Mouse (Mus musculus) forebrain, postnatal 0 days (tissue): ENCODE data around the gene Kank3. TPM values are rescaled to one million over a fixed set of nuclear protein-coding genes. Genes with fewer than 3 reads are reported as not detected.
A peak's percentile ranks its signal among the peaks of the same experiment; 100 is the strongest.

Experiments
- ATAC-seq: fragments of 200-750 bp; cut with Nextera tagmentation; 2 replicates; pipeline ENCODE4 v1.8.0; 2017; ENCODE audit warnings: mild to moderate bottlenecking, moderate library complexity
- DNase-seq: peaks from one replicate; pipeline ENCODE4 v3.0.0-alpha.2; 2015
- H3K27ac ChIP-seq: fragments of 300-500 bp; sonication (generic); 2 replicates; pipeline ENCODE4 v1.5.1; 2014; ENCODE audit warnings: low read depth, mild to moderate bottlenecking, antibody characterized with exemption, low read length, moderate library complexity, mixed read lengths
- H3K27me3 ChIP-seq: fragments of 300-500 bp; sonication (generic); 2 replicates; pipeline ENCODE4 v1.6.1; 2014; ENCODE audit warnings: mild to moderate bottlenecking, low read length, mixed read lengths; ENCODE audit not compliant: insufficient read depth
- H3K36me3 ChIP-seq: fragments of 300-500 bp; sonication (generic); 2 replicates; pipeline ENCODE4 v1.6.1; 2014; ENCODE audit warnings: mild to moderate bottlenecking, moderate library complexity; ENCODE audit not compliant: insufficient read depth
- H3K4me1 ChIP-seq: fragments of 300-500 bp; sonication (generic); 2 replicates; pipeline ENCODE4 v1.6.1; 2014; ENCODE audit warnings: antibody characterized with exemption; ENCODE audit not compliant: insufficient read depth
- H3K4me2 ChIP-seq: fragments of 300-500 bp; sonication (generic); 2 replicates; pipeline ENCODE4 v1.6.1; 2014; ENCODE audit warnings: low read depth, mild to moderate bottlenecking, moderate library complexity
- H3K4me3 ChIP-seq: fragments of 300-500 bp; sonication (generic); 2 replicates; pipeline ENCODE4 v1.5.1; 2014; ENCODE audit warnings: low read depth, low read length, mixed read lengths
- H3K9ac ChIP-seq: fragments of 300-500 bp; sonication (generic); 2 replicates; pipeline ENCODE4 v1.6.1; 2014; ENCODE audit warnings: mild to moderate bottlenecking
- H3K9me3 ChIP-seq: fragments of 300-500 bp; sonication (generic); 2 replicates; pipeline ENCODE4 v1.6.1; 2016; ENCODE audit warnings: low read length
- CTCF ChIP-seq: sonication (generic); IDR thresholded peaks from 2 replicates; pipeline ENCODE4 v1.5.1; 2016; ENCODE audit warnings: antibody characterized with exemption, control low read depth, low read depth
- WGBS: fragments of 180-500 bp; shearing (Covaris S2); extraction: QIAGEN DNeasy Blood & Tissue Kit; methylation state at CpG from one replicate; pipeline ENCODE4 v1.1.7; 2014; 5-methylcytosine and 5-hydroxymethylcytosine counted together
- polyA plus RNA-seq: library from polyadenylated mRNA; unstranded; fragments of >200 nt; fragmentation: Nextera tagmentation; extraction: Ambion mirVana; gene quantifications from 2 replicates; pipeline ENCODE4 v1.2.1, GENCODE M21; 2015
- total RNA-seq: library from RNA; depleted of rRNA; stranded (reverse); fragments of >200 nt; gene quantifications from 2 replicates; pipeline ENCODE4 v1.2.3, GENCODE M21; 2014

Gene Kank3
- total and polyA plus RNA-seq, 2 experiments from 2014 or later: 42.7 to 43.4 TPM

GRCm38 (mm10) chr17:33779271-33779966, 30.9 kb upstream of the Kank3 start:
- 39% methylated on average over 9 of the region's 9 CpGs for WGBS
- DNase-seq (peak; percentile 86), ATAC-seq (peak; percentile 84)
- H3K4me2 ChIP-seq: peak overlapping the region; percentile 83; the same call in 1 of the 2 replicates
- H3K36me3 ChIP-seq: no peaks in the 10 kb centered on the region
- no peak for TF ChIP-seq CTCF
- no peak overlapping the region for H3K4me3 ChIP-seq
- H3K27me3 ChIP-seq: no peaks in the 10 kb centered on the region
- no peak overlapping the region for H3K9ac ChIP-seq
- H3K9me3 ChIP-seq: no peaks in the 10 kb centered on the region
- no peaks in the 10 kb centered on the region; the same call in 1 of the 2 replicates for H3K4me1 ChIP-seq
- H3K27ac ChIP-seq: peak overlapping the region; percentile 59

GRCm38 (mm10) chr17:33779967-33780295, 30.4 kb upstream of the Kank3 start:
- Histone ChIP-seq H3K27ac (peak overlapping the region; percentile 59; the same call in 1 of the 2 replicates), H3K27me3 (no peaks in the 10 kb centered on the region), H3K9me3 (no peaks in the 10 kb centered on the region), H3K4me1 (no peaks in the 10 kb centered on the region; the same call in 1 of the 2 replicates), H3K4me2 (peak overlapping the region; percentile 83; the same call in 1 of the 2 replicates), H3K4me3 (no peak overlapping the region), H3K9ac (0 out of 2 replicates have a peak overlapping the region, but pooled peaks have one; percentile 10), H3K36me3 (no peaks in the 10 kb centered on the region)
- TF ChIP-seq CTCF: no peak
- WGBS: 89% methylated on average over 5 of the region's 5 CpGs
- DNase-seq: no peak
- no peak for ATAC-seq

GRCm38 (mm10) chr17:33780431-33780830, 29.9 kb upstream of the Kank3 start:
- no peak overlapping the region for H3K9ac ChIP-seq

GRCm38 (mm10) chr17:33781124-33781977, 29.0 kb upstream of the Kank3 start, which contains the start of gene Angptl4:
TSS of gene Angptl4 (minus strand) at chr17:33781830.
- peak within 1 kb of the TSS; percentile 29; the same call in 1 of the 2 replicates for H3K9ac ChIP-seq
- DNase-seq: peak; percentile 46
- 2% methylated on average over 50 of the region's 50 CpGs for WGBS
- peak within 1 kb of the TSS; percentile 83 for H3K4me2 ChIP-seq
- no peaks in the 10 kb centered on the region for H3K9me3 ChIP-seq
- H3K27ac ChIP-seq: 0 out of 2 replicates have a peak within 1 kb of the TSS, but pooled peaks have one; percentile 45
- H3K4me1 ChIP-seq: no peaks in the 10 kb centered on the region; the same call in 1 of the 2 replicates
- TF ChIP-seq CTCF: no peak
- H3K27me3 ChIP-seq: no peaks in the 10 kb centered on the region
- H3K4me3 ChIP-seq: peak within 1 kb of the TSS; percentile 41
- H3K36me3 ChIP-seq: no peaks in the 10 kb centered on the region
- ATAC-seq: peak; percentile 86

More at GRCm38 (mm10) chr17:33780431-33780830, 29.9 kb upstream of the Kank3 start:
- Histone ChIP-seq H3K4me1 (no peaks in the 10 kb centered on the region; the same call in 1 of the 2 replicates), H3K36me3 (no peaks in the 10 kb centered on the region), H3K27me3 (no peaks in the 10 kb centered on the region), H3K27ac (peak overlapping the region; percentile 59; the same call in 1 of the 2 replicates), H3K9me3 (no peaks in the 10 kb centered on the region), H3K4me2 (peak overlapping the region; percentile 83), H3K4me3 (peak overlapping the region; percentile 41; the same call in 1 of the 2 replicates)
- WGBS: 87% methylated on average over 5 of the region's 5 CpGs
- no peak for DNase-seq
- ATAC-seq: no peak
- TF ChIP-seq CTCF: no peak

- ATAC-seq (no peak), DNase-seq (no peak)
- Histone ChIP-seq H3K4me2 (peak overlapping the region; percentile 83), H3K27ac (no peak overlapping the region), H3K36me3 (no peaks in the 10 kb centered on the region), H3K27me3 (no peaks in the 10 kb centered on the region), H3K9me3 (no peaks in the 10 kb centered on the region), H3K9ac (0 out of 2 replicates have a peak overlapping the region, but pooled peaks have one; percentile 10), H3K4me3 (no peak overlapping the region), H3K4me1 (no peaks in the 10 kb centered on the region; the same call in 1 of the 2 replicates)
- TF ChIP-seq CTCF: peak; percentile 25
- WGBS: 40% methylated on average over 4 of the region's 4 CpGs
Observed at GRCm38 (mm10) chr17:33782067-33782466, 28.3 kb upstream of the Kank3 start.

- no peak overlapping the region for H3K27ac ChIP-seq
- TF ChIP-seq CTCF: no peak
Observed at GRCm38 (mm10) chr17:33783408-33783807, 26.9 kb upstream of the Kank3 start.

GRCm38 (mm10) chr17:33784939-33785338, 25.4 kb upstream of the Kank3 start:
- WGBS: 93% methylated on average over 2 of the region's 2 CpGs
- ATAC-seq (no peak), DNase-seq (no peak)
- Histone ChIP-seq H3K4me2 (no peak overlapping the region), H3K9ac (no peak overlapping the region), H3K27me3 (no peaks in the 10 kb centered on the region), H3K27ac (no peak overlapping the region), H3K36me3 (no peaks in the 10 kb centered on the region), H3K4me3 (no peak overlapping the region), H3K9me3 (no peaks in the 10 kb centered on the region), H3K4me1 (no peaks in the 10 kb centered on the region)
- TF ChIP-seq CTCF: no peak

More at GRCm38 (mm10) chr17:33783408-33783807, 26.9 kb upstream of the Kank3 start:
- Histone ChIP-seq H3K27me3 (no peaks in the 10 kb centered on the region), H3K4me1 (no peaks in the 10 kb centered on the region; the same call in 1 of the 2 replicates), H3K4me3 (no peak overlapping the region), H3K36me3 (no peaks in the 10 kb centered on the region), H3K4me2 (no peak overlapping the region), H3K9ac (no peak overlapping the region), H3K9me3 (no peaks in the 10 kb centered on the region)
- DNase-seq (no peak), ATAC-seq (no peak)
